Mouse (Mus musculus) cerebellum, adult 2 months (tissue): Measurements from ENCODE around the gene Gm11213.

ENCODE experiments used
- CTCF ChIP-seq: fragments of 200-500 bp; IDR thresholded peaks from 2 replicates; pipeline ENCODE4 v1.5.1; 2011; ENCODE audit warnings: low read depth, mild to moderate bottlenecking, control low read depth, low read length, moderate library complexity, borderline replicate concordance; ENCODE audit not compliant: insufficient read depth
- POLR2A ChIP-seq: fragments of 200-500 bp; IDR thresholded peaks from 2 replicates; pipeline ENCODE4 v1.6.1; 2011; ENCODE audit warnings: low read length, control low read depth, borderline replicate concordance; ENCODE audit not compliant: insufficient read depth

DNA sequence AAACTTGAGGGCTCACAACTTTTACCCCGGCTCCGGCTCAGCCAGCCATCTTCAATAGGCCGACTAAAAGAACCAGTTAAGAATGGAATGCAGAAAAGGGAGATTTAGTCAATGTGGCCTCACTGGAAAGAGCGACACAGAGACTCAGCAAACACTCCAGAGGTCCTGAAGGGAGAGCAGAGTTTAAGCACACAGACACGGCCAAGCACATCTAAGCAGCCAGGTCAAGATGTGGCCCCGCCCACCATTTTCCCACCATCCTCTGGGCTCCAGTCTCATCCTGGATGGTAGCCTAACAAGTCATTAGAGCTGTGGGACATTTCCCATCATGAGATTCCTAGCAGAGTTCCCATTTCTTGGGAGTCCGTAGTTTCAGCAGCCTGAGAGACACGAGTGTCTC is 35.7 kb downstream of the Gm11213 start:
- TF ChIP-seq CTCF (no peak), POLR2A (no peak)
